Mouse (Mus musculus): ENCODE results near the gene Zswim3. TPM values are rescaled to one million over a fixed set of nuclear protein-coding genes. Genes with fewer than 3 reads are reported as not detected.
"Not testable (repeated sequence)": the region's sequence is repeated elsewhere in the genome, so short reads cannot be mapped to it uniquely, and the experiment has no call there.

The Zswim3 gene
- polyA plus RNA-seq, 1 experiment from 2014 or later = 7.9 TPM

- H3K27ac ChIP-seq = no peak overlapping the region
- H3K36me3 ChIP-seq = no peaks in the 10 kb centered on the region
- WGBS = 60% methylated on average over 9 of the region's 9 CpGs
- H3K4me3 ChIP-seq (replicated peaks) = no peak overlapping the region
- H3K4me1 ChIP-seq = peaks cover 51% of the 10 kb centered on the region
- no peak for ATAC-seq (ENCODE audit: insufficient read depth, low FRiP score, low read depth)
- peaks cover 12% of the 10 kb centered on the region for H3K27me3 ChIP-seq (replicated peaks)
- H3K9ac ChIP-seq = no peak overlapping the region
- H3K4me2 ChIP-seq = no peak overlapping the region
- H3K9me3 ChIP-seq = no peaks in the 10 kb centered on the region
Observed at GRCm38 (mm10) chr2:164859640-164860432, 54.9 kb downstream of the Zswim3 start.

GRCm38 (mm10) chr2:164861094-164861493 is 56.2 kb downstream of the Zswim3 start:
- ATAC-seq (ENCODE audit: insufficient read depth, low FRiP score, low read depth) = no peak
- peaks cover 12% of the 10 kb centered on the region for H3K27me3 ChIP-seq (replicated peaks)
- H3K4me1 ChIP-seq = peaks cover 50% of the 10 kb centered on the region
- no peaks in the 10 kb centered on the region for H3K9me3 ChIP-seq
- H3K9ac ChIP-seq = no peak overlapping the region
- H3K4me3 ChIP-seq (replicated peaks) = no peak overlapping the region
- no peaks in the 10 kb centered on the region for H3K36me3 ChIP-seq
- H3K27ac ChIP-seq = no peak overlapping the region; the same call in 1 of the 2 replicates
- H3K4me2 ChIP-seq = no peak overlapping the region
- 56% methylated on average over 4 of the region's 4 CpGs for WGBS

GRCm38 (mm10) chr2:164862179-164862861 is 57.4 kb downstream of the Zswim3 start:
- peaks cover 5% of the 10 kb centered on the region for H3K27me3 ChIP-seq (replicated peaks)
- peak overlapping the region; percentile 0; the same call in 1 of the 2 replicates for H3K4me2 ChIP-seq
- no peaks in the 10 kb centered on the region for H3K9me3 ChIP-seq
- ATAC-seq (ENCODE audit: insufficient read depth, low FRiP score, low read depth) = peak; percentile 67
- H3K36me3 ChIP-seq = no peaks in the 10 kb centered on the region
- H3K4me1 ChIP-seq = peaks cover 45% of the 10 kb centered on the region
- peak overlapping the region; percentile 84 for H3K27ac ChIP-seq
- WGBS = 19% methylated on average over 9 of the region's 9 CpGs
- H3K9ac ChIP-seq = no peak overlapping the region
- H3K4me3 ChIP-seq (replicated peaks) = no peak overlapping the region

- H3K27me3 ChIP-seq (replicated peaks); H3K27ac ChIP-seq: not testable (repeated sequence)
Observed at GRCm38 (mm10) chr2:164863411-164863810, 58.5 kb downstream of the Zswim3 start.

GRCm38 (mm10) chr2:164864593-164864992 is 59.7 kb downstream of the Zswim3 start:
- no peak overlapping the region for H3K9ac ChIP-seq
- H3K27ac ChIP-seq = no peak overlapping the region
- WGBS = 55% methylated on average over 4 of the region's 4 CpGs
- H3K27me3 ChIP-seq (replicated peaks) = no peaks in the 10 kb centered on the region
- ATAC-seq (ENCODE audit: insufficient read depth, low FRiP score, low read depth) = no peak
- peaks cover 32% of the 10 kb centered on the region for H3K4me1 ChIP-seq
- no peaks in the 10 kb centered on the region for H3K36me3 ChIP-seq
- no peaks in the 10 kb centered on the region for H3K9me3 ChIP-seq
- no peak overlapping the region for H3K4me2 ChIP-seq
- no peak overlapping the region for H3K4me3 ChIP-seq (replicated peaks)

More at GRCm38 (mm10) chr2:164863411-164863810, 58.5 kb downstream of the Zswim3 start:
- H3K9me3 ChIP-seq; H3K36me3 ChIP-seq; H3K9ac ChIP-seq; ATAC-seq (ENCODE audit: insufficient read depth, low FRiP score, low read depth); H3K4me3 ChIP-seq (replicated peaks); H3K4me2 ChIP-seq: not testable (repeated sequence)
- WGBS = 90% methylated on average over 7 of the region's 9 CpGs
- peaks cover 37% of the 10 kb centered on the region for H3K4me1 ChIP-seq

- Histone ChIP-seq H3K4me1 (peaks cover 19% of the 10 kb centered on the region), H3K36me3 (no peaks in the 10 kb centered on the region), H3K9me3 (no peaks in the 10 kb centered on the region), H3K27ac (peak overlapping the region; percentile 68), H3K9ac (no peak overlapping the region), H3K27me3 (replicated peaks) (no peaks in the 10 kb centered on the region), H3K4me3 (replicated peaks) (no peak overlapping the region), H3K4me2 (no peak overlapping the region)
- WGBS = 29% methylated on average over 16 of the region's 16 CpGs
- peak; percentile 56 for ATAC-seq (ENCODE audit: insufficient read depth, low FRiP score, low read depth)
Observed at GRCm38 (mm10) chr2:164866741-164867551, 62.0 kb downstream of the Zswim3 start.

- H3K27ac ChIP-seq = peak overlapping the region; percentile 68
- H3K36me3 ChIP-seq = no peaks in the 10 kb centered on the region
- ATAC-seq (ENCODE audit: insufficient read depth, low FRiP score, low read depth) = no peak
- no peak overlapping the region for H3K4me2 ChIP-seq
- no peak overlapping the region for H3K4me3 ChIP-seq (replicated peaks)
- peaks cover 15% of the 10 kb centered on the region for H3K4me1 ChIP-seq
- no peaks in the 10 kb centered on the region for H3K27me3 ChIP-seq (replicated peaks)
- H3K9ac ChIP-seq = no peak overlapping the region
- WGBS = 93% methylated on average over 7 of the region's 7 CpGs
- H3K9me3 ChIP-seq = no peaks in the 10 kb centered on the region
Observed at GRCm38 (mm10) chr2:164867566-164867965, 62.7 kb downstream of the Zswim3 start.

- H3K27me3 ChIP-seq (replicated peaks) = no peaks in the 10 kb centered on the region
- no peak overlapping the region for H3K27ac ChIP-seq
- H3K9ac ChIP-seq = no peak overlapping the region
- H3K9me3 ChIP-seq = no peaks in the 10 kb centered on the region
- ATAC-seq (ENCODE audit: insufficient read depth, low FRiP score, low read depth) = no peak
- no peak overlapping the region for H3K4me3 ChIP-seq (replicated peaks)
- H3K36me3 ChIP-seq = no peaks in the 10 kb centered on the region
- H3K4me2 ChIP-seq = no peak overlapping the region
- peaks cover 12% of the 10 kb centered on the region for H3K4me1 ChIP-seq
- WGBS = 56% methylated on average over 7 of the region's 7 CpGs
Observed at GRCm38 (mm10) chr2:164868491-164868890, 63.6 kb downstream of the Zswim3 start.

Other genes starting within 250 kb of the Zswim3 start
- 162 and 175 TPM in 2 replicates for gene Wfdc2, start 242.7 kb upstream of the Zswim3 start, polyA plus RNA-seq (2015; fragmentation: Nextera tagmentation; extraction: Ambion mirVana)
- not detected in 2 replicates for gene Spint3, start 231.6 kb upstream of the Zswim3 start, polyA plus RNA-seq (2015; fragmentation: Nextera tagmentation; extraction: Ambion mirVana)
- gene Wfdc6a, start 219.7 kb upstream of the Zswim3 start, polyA plus RNA-seq (2015; fragmentation: Nextera tagmentation; extraction: Ambion mirVana) = 1.0 and 1.5 TPM in 2 replicates
- not detected in 2 replicates for gene Eppin, start 211.5 kb upstream of the Zswim3 start, polyA plus RNA-seq (2015; fragmentation: Nextera tagmentation; extraction: Ambion mirVana)
- gene Wfdc6b, start 191.6 kb upstream of the Zswim3 start, polyA plus RNA-seq (2015; fragmentation: Nextera tagmentation; extraction: Ambion mirVana) = not detected in 2 replicates
- gene Wfdc8, start 191.5 kb upstream of the Zswim3 start, polyA plus RNA-seq (2015; fragmentation: Nextera tagmentation; extraction: Ambion mirVana) = not detected in 2 replicates
- not detected in 2 replicates for gene Wfdc16, start 166.3 kb upstream of the Zswim3 start, polyA plus RNA-seq (2015; fragmentation: Nextera tagmentation; extraction: Ambion mirVana)
- gene Wfdc10, start 149.1 kb upstream of the Zswim3 start, polyA plus RNA-seq (2015; fragmentation: Nextera tagmentation; extraction: Ambion mirVana) = 0.44 and 0.99 TPM in 2 replicates
- not detected in 2 replicates for gene Wfdc9, start 148.5 kb upstream of the Zswim3 start, polyA plus RNA-seq (2015; fragmentation: Nextera tagmentation; extraction: Ambion mirVana)
- not detected in 2 replicates for gene Wfdc11, start 131.0 kb upstream of the Zswim3 start, polyA plus RNA-seq (2015; fragmentation: Nextera tagmentation; extraction: Ambion mirVana)
- gene Wfdc13, start 120.0 kb upstream of the Zswim3 start, polyA plus RNA-seq (2015; fragmentation: Nextera tagmentation; extraction: Ambion mirVana) = 1.9 and 3.7 TPM in 2 replicates
- gene Spint4, start 106.6 kb upstream of the Zswim3 start, polyA plus RNA-seq (2015; fragmentation: Nextera tagmentation; extraction: Ambion mirVana) = not detected in 2 replicates
- not detected in 2 replicates for gene Spint5, start 89.8 kb upstream of the Zswim3 start, polyA plus RNA-seq (2015; fragmentation: Nextera tagmentation; extraction: Ambion mirVana)
- 2.2 and 2.3 TPM in 2 replicates for gene Wfdc3, start 59.2 kb upstream of the Zswim3 start, polyA plus RNA-seq (2015; fragmentation: Nextera tagmentation; extraction: Ambion mirVana)
- 60.9 and 64.7 TPM in 2 replicates for gene Dnttip1, start 59.1 kb upstream of the Zswim3 start, polyA plus RNA-seq (2015; fragmentation: Nextera tagmentation; extraction: Ambion mirVana)
- 428 and 438 TPM in 2 replicates for gene Ube2c, start 35.2 kb upstream of the Zswim3 start, polyA plus RNA-seq (2015; fragmentation: Nextera tagmentation; extraction: Ambion mirVana)
- 8.1 and 16.8 TPM in 2 replicates for gene Tnnc2, start 25.1 kb upstream of the Zswim3 start, polyA plus RNA-seq (2015; fragmentation: Nextera tagmentation; extraction: Ambion mirVana)
- gene Snx21, start 19.3 kb upstream of the Zswim3 start, polyA plus RNA-seq (2015; fragmentation: Nextera tagmentation; extraction: Ambion mirVana) = 24.6 and 24.8 TPM in 2 replicates
- gene Acot8, start 216 bp upstream of the Zswim3 start, polyA plus RNA-seq (2015; fragmentation: Nextera tagmentation; extraction: Ambion mirVana) = 21.9 and 22.9 TPM in 2 replicates
- gene Zswim1, start 17.6 kb downstream of the Zswim3 start, polyA plus RNA-seq (2015; fragmentation: Nextera tagmentation; extraction: Ambion mirVana) = 13.1 and 13.5 TPM in 2 replicates
- gene Spata25, start 23.4 kb downstream of the Zswim3 start, polyA plus RNA-seq (2015; fragmentation: Nextera tagmentation; extraction: Ambion mirVana) = not detected in 2 replicates
- gene Ctsa, start 27.8 kb downstream of the Zswim3 start, polyA plus RNA-seq (2015; fragmentation: Nextera tagmentation; extraction: Ambion mirVana) = 132 and 159 TPM in 2 replicates
- gene Neurl2, start 28.4 kb downstream of the Zswim3 start, polyA plus RNA-seq (2015; fragmentation: Nextera tagmentation; extraction: Ambion mirVana) = 6.2 and 6.9 TPM in 2 replicates
- 43.9 and 48.5 TPM in 2 replicates for gene Pltp, start 52.6 kb downstream of the Zswim3 start, polyA plus RNA-seq (2015; fragmentation: Nextera tagmentation; extraction: Ambion mirVana)
- gene Pcif1, start 74.2 kb downstream of the Zswim3 start, polyA plus RNA-seq (2015; fragmentation: Nextera tagmentation; extraction: Ambion mirVana) = 64.7 and 70.9 TPM in 2 replicates
- 10.6 and 12.1 TPM in 2 replicates for gene Zfp335, start 106.7 kb downstream of the Zswim3 start, polyA plus RNA-seq (2015; fragmentation: Nextera tagmentation; extraction: Ambion mirVana)
- 5.3 and 6.2 TPM in 2 replicates for gene Mmp9, start 135.7 kb downstream of the Zswim3 start, polyA plus RNA-seq (2015; fragmentation: Nextera tagmentation; extraction: Ambion mirVana)
- gene Slc12a5, start 155.7 kb downstream of the Zswim3 start, polyA plus RNA-seq (2015; fragmentation: Nextera tagmentation; extraction: Ambion mirVana) = 1.0 and 1.4 TPM in 2 replicates
- gene Ncoa5, start 229.8 kb downstream of the Zswim3 start, polyA plus RNA-seq (2015; fragmentation: Nextera tagmentation; extraction: Ambion mirVana) = 58.6 and 60.6 TPM in 2 replicates